Mouse (Mus musculus) lung, adult 18-20 months (tissue): ENCODE measurements around the gene Vmn2r62.
"Not testable (repeated sequence)": the region's sequence is repeated elsewhere in the genome, so short reads cannot be mapped to it uniquely, and the experiment has no call there.

Experiments
- DNase-seq, 2 experiments: peaks; one replicate each; pipeline ENCODE4 v3.0.0; 2022; ENCODE audit warnings: mixed read lengths in 2 of 2

Gene Vmn2r62

GRCm38 (mm10) chr7:42793425-42793824 is at the start of gene Vmn2r62:
Gene Vmn2r62 (minus strand): TSS chr7:42793525.
- not testable (repeated sequence) for DNase-seq

GRCm38 (mm10) chr7:42838366-42838765 is 45.0 kb upstream of the Vmn2r62 start:
- not testable (repeated sequence) for DNase-seq

GRCm38 (mm10) chr7:42832221-42832620 is 38.9 kb upstream of the Vmn2r62 start:
- no peak for DNase-seq

GRCm38 (mm10) chr7:42749836-42750235 is 43.5 kb downstream of the Vmn2r62 start:
- DNase-seq, result no peak

- DNase-seq, result no peak
These were observed 54.7 kb downstream of the Vmn2r62 start for GRCm38 (mm10) chr7:42738536-42739210.

- not testable (repeated sequence) for DNase-seq
These were observed 66.4 kb downstream of the Vmn2r62 start, which contains the start of gene Gm17067 for GRCm38 (mm10) chr7:42726917-42727316. Gene Gm17067 (minus strand): TSS chr7:42727017.
